Mouse (Mus musculus) Muller cell, postnatal 12 days (primary cell): Measurements from ENCODE around the gene Tgm2.

Source experiments
- DNase-seq: peaks from one replicate; pipeline ENCODE4 v3.0.0-alpha.2; 2015; ENCODE audit errors: inconsistent ontology term

Gene Tgm2

DNA sequence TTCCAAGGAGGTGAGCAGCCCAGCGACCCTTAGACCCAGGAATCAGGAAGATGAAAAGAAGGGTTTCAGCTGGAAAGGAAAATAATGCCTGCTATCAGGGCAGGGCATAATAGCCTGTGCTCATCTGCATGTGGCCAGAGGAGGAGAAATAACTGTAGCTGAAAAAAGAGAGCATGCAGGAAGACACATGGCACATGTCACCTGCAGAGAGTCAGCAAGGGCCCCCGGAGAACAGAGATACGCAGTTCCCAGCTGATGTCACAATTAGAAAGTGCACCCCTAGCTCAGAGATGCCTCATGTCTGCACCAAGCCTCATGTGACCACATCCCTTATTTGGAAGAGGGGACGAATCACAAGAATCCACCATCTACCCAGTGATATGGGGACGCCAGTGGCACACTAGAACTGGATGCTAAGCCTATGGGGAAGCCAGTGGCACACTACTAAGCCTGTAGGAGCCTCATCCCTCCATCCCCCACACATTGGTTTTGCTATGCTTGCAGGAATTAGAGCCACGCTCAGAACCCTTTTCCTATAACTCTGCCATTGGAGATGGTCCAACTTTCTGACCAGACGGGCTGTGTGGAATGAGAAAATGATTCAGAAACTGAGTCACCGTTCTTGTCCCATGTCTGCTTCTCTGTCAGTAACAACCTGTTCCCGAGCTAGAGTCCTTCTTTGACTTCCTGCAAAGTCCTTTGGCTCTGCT is 21.4 kb upstream of the Tgm2 start:
- DNase-seq: peak; percentile 83

- no peak for DNase-seq
Observed at GRCm38 (mm10) chr2:158166628-158167027, 20.4 kb upstream of the Tgm2 start.

- no peak for DNase-seq
Observed at GRCm38 (mm10) chr2:158165776-158166175, 19.5 kb upstream of the Tgm2 start.

DNA sequence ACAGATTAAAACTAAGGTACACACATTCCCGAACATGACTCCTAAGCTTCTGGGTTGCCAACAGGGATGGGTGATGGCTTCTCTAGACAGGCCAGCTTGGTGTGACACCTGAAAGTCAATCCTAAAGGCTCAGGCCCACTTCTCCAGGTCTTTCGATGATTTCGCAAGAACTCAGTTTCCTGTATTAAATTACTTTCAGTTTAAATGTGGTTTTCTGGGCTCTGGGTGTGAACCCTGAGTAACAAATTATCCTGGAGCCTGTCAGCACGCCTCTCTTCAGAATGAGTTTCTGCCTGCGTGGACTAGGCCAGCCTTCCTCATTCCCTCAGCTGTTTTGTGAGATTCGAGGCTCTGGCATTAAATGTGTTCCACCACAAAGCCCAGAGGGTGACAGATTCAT is 16.8 kb upstream of the Tgm2 start:
- DNase-seq: no peak

DNA sequence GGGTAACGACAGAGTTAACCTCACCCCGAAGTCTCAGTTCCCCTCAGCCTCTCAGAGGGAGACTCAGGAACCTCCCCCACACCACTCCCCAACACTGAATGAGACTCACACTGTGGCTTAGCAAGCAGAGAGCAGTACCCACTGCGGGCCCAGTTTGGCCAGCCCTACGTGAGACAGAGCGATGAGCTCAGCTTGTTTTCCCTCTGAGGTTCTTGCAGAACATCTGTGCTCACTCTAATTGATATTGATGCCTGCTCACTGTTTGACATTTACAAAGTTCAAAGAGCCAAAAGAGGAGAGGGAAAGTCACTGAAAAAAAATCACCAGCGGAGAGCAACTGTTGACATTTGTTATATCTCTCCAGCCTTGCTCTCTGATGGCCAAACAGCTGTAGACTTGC is 15.5 kb upstream of the Tgm2 start:
- DNase-seq: no peak

GRCm38 (mm10) chr2:158159376-158160235 is 13.4 kb upstream of the Tgm2 start:
- peak; percentile 51 for DNase-seq

DNA sequence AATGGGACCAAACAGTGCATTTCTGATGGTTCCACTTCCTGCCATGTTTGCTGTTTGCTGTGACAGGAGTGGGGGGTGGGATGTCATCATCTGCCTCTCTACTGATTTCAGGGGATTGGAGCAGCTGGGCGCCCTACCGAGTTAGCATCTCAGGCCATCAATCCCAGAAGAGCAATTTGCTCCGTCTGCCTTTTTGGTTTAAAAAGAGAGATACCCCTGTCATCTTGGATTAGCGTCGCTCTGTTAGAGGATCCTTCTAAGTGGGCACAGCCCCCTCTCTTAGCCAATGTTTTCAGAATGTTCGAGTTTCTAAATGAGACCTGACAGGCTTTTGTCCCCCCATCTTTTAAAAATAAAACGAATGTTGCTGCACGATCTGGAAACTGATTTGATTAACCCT is 11.4 kb upstream of the Tgm2 start:
- DNase-seq: no peak

DNA sequence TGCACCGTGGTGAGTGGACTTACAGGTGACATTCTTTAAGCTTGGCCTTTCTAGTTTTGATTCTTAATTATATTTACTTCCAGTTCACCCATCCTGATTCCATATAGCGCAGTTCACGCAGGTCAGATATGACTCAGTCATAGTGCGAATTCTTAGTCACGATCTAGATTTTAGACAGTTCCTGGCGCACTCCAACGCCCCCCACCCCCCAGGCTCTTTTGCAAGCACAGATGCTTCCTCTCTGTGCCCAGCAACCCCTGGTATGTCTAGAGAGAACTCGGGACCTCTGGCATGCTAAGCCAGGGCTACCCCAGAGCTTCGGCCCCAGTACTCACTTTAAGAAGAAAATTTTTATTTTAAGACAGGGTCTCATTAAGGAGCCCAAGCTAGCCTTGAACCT is 10.3 kb upstream of the Tgm2 start:
- DNase-seq: no peak

DNA sequence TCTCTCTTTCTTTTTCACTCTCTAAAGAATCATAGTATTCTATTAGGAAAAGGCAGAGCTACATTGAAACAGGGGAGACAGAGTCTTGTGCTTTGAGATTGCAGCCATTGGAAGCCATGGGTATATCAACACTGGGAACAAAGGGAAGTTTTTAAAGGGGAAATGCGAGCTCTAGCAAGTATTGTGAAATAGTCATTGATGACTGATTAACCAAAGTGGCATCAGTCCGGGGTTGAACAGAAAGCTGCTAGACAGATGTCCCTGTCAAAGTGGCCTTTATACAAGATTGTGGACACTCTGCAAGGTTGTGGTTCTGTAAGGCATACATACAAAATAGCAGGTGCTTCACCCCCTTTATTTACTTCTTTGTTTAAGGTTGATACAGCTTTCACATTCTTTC is 9.4 kb upstream of the Tgm2 start:
- DNase-seq: no peak

DNA sequence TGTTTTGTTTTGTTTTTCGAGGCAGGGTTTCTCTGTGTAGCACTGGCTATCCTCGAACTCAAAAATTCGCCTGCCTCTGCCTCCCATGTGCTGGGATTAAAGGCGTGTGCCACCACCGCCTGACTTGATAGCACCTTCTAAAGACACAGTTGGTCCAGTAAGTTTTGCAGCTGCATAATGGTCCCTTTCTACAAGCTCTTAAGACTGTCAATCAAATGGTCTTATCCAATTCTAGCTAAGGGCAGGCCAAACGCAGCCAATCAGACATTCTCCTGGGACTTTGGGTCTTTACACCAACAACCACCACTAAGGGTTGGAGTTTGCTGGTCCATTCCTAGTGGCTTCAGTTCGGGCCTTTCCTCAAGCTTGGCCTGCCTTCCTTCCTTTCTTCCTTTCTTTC is 8.9 kb upstream of the Tgm2 start:
- DNase-seq: no peak

DNA sequence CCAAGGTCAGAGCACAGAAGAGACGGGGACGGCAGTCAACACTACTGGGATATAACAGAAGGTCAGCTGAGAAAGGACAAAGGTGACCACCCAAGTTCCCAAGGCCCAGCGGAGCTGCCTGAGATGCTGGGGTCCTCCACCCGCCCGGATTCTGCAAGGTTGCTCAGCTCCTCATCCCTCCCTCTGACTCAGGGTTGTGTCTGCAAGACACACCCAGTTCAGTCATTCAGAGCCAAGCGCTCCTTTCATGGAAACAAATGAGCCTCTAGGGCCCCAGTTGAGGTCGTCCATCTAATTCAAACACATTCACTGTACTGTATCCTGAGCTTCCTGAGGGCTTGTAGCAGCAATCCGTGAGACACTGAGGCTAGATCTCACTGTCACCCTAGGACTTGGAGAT is 8.4 kb upstream of the Tgm2 start:
- DNase-seq: no peak

GRCm38 (mm10) chr2:158153728-158154343 is 7.6 kb upstream of the Tgm2 start:
- DNase-seq: peak; percentile 57

- DNase-seq: no peak
Observed at GRCm38 (mm10) chr2:158152685-158153309, 6.6 kb upstream of the Tgm2 start.

DNA sequence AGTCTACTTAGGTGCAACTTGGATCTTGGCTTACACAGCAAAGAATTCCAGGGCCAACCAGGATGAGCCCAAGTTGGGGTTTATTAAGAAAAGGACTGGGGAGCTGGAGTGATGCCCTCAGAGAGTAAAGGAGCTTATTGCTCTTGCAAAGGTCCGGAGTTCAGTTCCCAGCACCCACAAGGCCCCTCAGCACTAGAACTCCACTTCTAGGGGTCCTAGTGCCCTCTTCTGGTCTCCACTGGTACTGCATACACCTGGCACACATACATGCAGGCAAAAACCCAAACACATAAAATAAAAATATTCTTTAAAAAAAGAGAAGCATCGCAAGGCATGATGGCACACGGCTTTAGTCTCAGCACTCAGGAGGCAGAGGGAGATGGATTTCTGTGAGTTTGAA is 4.8 kb upstream of the Tgm2 start:
- DNase-seq: no peak

DNA sequence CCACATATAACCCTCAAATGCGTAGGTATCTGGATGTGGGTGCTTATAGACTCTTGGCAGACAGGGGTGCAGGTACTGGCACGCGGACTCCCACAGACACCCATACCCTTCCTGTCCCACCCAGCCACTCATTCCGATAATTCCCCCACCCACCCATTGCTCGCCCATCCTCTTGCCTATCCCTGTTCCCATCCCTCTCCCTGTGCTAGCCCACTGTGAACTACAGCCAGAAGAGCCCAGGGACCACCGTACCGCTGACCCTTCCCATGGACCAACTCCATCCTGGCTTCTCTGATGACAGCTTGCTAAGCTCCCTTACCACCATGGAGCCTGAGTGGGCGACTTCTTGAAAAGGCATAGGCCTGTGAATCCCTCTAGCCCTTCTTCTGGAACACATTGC is 735 bp upstream of the Tgm2 start:
- no peak for DNase-seq

DNA sequence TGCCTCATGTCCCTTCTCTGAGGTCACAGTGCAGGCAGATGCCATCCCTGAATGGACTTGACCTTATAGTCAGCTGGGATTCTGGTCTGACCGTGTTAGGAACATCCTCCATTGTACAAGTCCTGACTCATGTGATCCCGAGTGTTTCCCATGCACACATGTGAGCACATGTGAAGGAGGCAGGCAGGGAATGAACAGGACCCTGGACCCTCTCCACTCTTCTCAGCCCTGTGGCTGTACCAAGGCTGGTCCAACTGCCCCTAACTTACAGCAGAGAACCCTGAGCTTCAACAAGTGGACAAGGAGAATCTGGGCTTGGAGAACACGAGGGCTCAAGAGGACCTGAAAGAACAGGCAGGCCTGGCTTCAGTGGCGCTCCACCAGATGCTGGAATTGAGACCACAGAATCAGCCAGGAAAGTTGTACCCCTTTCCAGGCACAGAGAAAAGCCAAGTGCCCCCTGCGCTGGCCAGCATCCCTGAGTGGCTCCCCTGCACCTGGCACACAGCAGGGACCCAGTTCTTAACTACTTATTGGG is 639 bp downstream of the Tgm2 start:
- no peak for DNase-seq

DNA sequence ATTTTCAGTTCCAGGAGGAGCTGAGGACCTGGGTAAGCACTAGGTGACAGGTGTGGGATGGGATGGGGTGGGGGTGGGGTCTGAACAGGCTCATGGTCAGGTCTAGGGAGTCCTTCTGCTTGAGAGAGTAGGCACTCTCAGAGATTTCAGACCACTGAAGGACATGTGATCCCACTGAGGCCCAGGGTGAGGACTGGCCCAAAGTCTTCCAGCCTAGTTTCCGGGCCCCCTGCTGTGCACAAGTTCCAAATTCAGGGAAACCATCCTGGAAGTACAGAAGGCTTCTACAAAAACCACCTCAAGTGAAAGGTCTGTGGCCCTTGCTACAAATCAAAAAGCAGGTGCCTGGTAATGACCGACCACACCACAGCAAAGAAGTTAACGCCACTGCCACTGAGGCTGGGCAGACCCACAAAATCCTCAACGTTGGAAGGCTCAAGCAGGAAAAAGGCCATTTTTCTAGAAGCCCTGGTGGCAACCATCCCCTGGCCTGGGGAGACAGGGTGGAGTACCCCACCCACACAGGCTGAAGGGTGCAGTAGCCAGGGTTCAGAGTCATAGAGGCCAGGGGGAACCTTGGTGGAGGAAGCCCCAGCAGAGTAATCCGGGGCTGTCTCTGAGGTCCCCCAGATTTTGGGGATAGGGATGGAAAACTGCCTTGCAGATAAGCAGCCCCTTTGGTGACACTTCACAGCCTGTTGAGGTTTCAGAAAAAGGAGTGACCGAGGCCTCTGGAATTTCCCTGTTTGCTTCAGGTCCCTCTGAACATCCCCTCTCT is 1.3 kb downstream of the Tgm2 start:
- no peak for DNase-seq

DNA sequence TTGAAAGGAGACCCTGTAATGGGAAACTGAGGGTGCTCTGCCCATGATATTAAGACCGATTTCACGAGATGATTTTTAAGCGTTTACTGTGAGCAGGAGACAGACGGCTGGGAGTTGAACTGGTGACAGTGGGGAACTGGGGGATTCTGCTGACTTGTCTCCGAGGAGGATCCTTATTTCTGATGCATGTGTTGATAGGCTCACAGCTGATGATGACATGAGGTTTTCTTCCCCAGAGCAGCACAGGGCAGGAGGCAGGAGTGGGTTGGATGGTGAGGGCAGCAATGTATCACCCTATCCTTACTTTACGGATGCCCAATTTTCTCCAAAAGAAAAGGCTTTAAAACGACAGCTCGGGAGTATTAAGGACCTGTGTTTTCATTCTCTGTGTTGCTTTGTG is 2.0 kb downstream of the Tgm2 start:
- DNase-seq: no peak

- DNase-seq: no peak
Observed at GRCm38 (mm10) chr2:158143816-158144215, 2.4 kb downstream of the Tgm2 start.

DNA sequence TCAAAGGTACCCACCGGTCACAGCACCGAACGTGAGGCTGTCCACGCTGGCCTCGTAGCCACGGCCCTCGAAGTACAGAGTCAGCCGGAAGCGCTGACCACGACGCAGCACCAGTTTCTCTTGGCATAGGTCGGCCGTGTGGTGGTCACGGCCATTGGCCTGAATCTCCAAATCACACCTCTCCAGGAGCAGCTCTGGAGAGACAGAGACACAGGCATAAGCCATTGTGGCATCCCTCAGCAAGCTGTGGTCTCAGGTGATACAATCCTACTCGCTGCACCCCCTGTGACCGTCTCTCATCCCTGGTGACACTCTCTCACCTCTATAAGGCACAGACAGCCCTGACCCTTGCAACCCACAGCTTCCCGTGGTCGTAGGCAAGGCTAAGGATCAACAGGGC is 3.3 kb downstream of the Tgm2 start:
- DNase-seq: no peak

- DNase-seq: no peak
Observed at GRCm38 (mm10) chr2:158141690-158142440, 4.4 kb downstream of the Tgm2 start.
